Comparison of ENCODE assay signal across 8 mouse cellular contexts in the genomic region with DNA sequence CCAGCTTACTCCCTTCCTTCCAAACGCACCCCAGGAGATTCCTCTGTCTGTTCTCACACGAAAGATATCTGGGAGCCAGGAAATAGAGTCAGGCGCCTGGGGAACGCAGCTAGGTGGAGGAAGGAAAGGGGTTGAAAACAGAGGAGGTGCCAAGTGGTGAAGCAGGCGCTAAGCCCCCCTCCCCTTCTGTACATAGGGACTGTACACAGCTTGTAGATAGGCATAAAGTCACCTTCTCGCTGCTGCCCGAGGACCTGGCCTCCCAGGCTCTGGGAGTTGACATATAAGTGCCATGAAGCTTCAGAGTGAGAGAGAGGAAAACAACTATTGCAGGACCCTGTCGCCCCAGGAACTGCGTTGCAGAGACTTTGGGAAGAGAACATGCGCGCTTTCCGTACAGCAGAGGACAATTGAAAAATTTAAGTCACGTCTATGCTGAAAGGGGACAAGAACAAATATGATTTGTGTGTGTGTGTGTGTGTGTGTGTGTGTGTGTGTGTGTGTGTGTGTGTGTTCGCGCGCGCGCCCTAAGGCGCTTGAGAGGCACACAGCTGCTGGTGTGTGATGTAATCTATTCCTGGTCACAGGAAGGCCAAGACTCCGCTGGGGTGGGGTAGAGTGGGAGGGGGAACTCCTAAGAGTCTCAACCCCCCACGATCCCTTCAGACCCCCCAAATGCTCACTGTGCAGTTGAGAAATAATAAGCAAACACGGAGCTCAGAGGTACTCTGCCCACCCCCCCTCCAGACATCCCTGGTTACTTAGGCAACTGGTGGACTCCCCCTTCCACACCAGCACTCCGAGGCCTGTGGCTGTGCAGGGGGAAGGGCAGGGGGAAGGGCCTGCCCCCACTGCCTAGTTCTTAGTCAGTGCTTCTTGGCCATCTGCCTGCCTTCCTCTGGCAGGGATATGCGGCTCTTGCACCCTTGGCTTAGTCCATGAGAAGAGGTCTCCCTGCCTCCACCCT. TPM values are rescaled to one million over a fixed set of nuclear protein-coding genes. Genes with fewer than 3 reads are reported as not detected.
DNase-seq lines count a peak whose midpoint lies in the region; ATAC-seq and TF ChIP-seq lines count a peak whose summit lies in the region.

No protein-coding gene starts in this region.

- no peaks in the 10 kb centered on the region for H3K9me3 ChIP-seq in forebrain, embryonic 12.5 days
- H3K9me3 ChIP-seq in lung, postnatal 0 days (ENCODE audit: low read length): no peaks in the 10 kb centered on the region

- WGBS in forebrain, embryonic 12.5 days: 47% methylated on average over 24 of the region's 24 CpGs
- 1% methylated on average over 24 of the region's 24 CpGs for WGBS in lung, postnatal 0 days

- TF ChIP-seq CTCF in lung, postnatal 0 days (IDR thresholded peaks at IDR 0.05): no peak

- peak overlapping the region; percentile 32 for H3K4me2 ChIP-seq in forebrain, embryonic 12.5 days
- peak overlapping the region; percentile 57 for H3K4me2 ChIP-seq in lung, postnatal 0 days (replicated peaks; ENCODE audit: low read depth, low read length)

- H3K4me1 ChIP-seq in forebrain, embryonic 12.5 days: peaks cover 24% of the 10 kb centered on the region
- peaks cover 8% of the 10 kb centered on the region for H3K4me1 ChIP-seq in lung, postnatal 0 days (ENCODE audit: insufficient read depth, low read depth, low read length)

- no peak overlapping the region for H3K4me3 ChIP-seq in forebrain, embryonic 12.5 days (replicated peaks)
- peak overlapping the region; percentile 29 for H3K4me3 ChIP-seq in lung, postnatal 0 days (ENCODE audit: low read depth, low read length)

- intact Hi-C loops in heart, postnatal 14 days (cut with DNase I): loop anchor here (2.0 kb wide), 1 partner anchor 41 kb away; no protein-coding TSS in a partner anchor

- no peak overlapping the region for H3K9ac ChIP-seq in forebrain, embryonic 12.5 days
- H3K9ac ChIP-seq in lung, postnatal 0 days (replicated peaks; ENCODE audit: low read depth): 0 out of 2 replicates have a peak overlapping the region, but pooled peaks have one; percentile 27

- peak; percentile 55; the same call in 1 of the 2 replicates for TF ChIP-seq EP300 in lung, postnatal 0 days (IDR thresholded peaks at IDR 0.05)

- H3K27ac ChIP-seq in forebrain, embryonic 12.5 days: peak overlapping the region; percentile 68
- peak overlapping the region; percentile 92 for H3K27ac ChIP-seq in lung, postnatal 0 days (ENCODE audit: low read length)

- DNase-seq in CD8-positive naive resting alpha-beta T cell, adult 2 months (ENCODE audit: low read depth in 2 of 2, low spot score in 2 of 2): peak; percentile 22 to 32
- peak; percentile 92 for DNase-seq in adrenal gland, postnatal 14 days
- DNase-seq in heart, postnatal 14 days: peak; percentile 90 to 91
- peak; percentile 76 to 85 for DNase-seq in kidney, postnatal 4 days
- DNase-seq in lung, postnatal 0 days (ENCODE audit: low spot score): peak; percentile 95
- DNase-seq in ovary, postnatal 10 days (ENCODE audit: low spot score): peak; percentile 63
- DNase-seq in thymus, postnatal 4 days: peak; percentile 61

- no peaks in the 10 kb centered on the region for H3K36me3 ChIP-seq in forebrain, embryonic 12.5 days (replicated peaks)
- no peaks in the 10 kb centered on the region for H3K36me3 ChIP-seq in lung, postnatal 0 days (ENCODE audit: insufficient read depth, low read length)

- no peaks in the 10 kb centered on the region for H3K27me3 ChIP-seq in forebrain, embryonic 12.5 days
- no peaks in the 10 kb centered on the region for H3K27me3 ChIP-seq in lung, postnatal 0 days (replicated peaks; ENCODE audit: insufficient read depth, low read length)

- ATAC-seq in forebrain, embryonic 12.5 days (ENCODE audit: low FRiP score): peak; percentile 65; the same call in 1 of the 2 replicates
- peak; percentile 94 for ATAC-seq in lung, postnatal 0 days

RNA-seq across cellular contexts. Expression of a gene that starts 17.5 kb away (rescaled TPM):
- not detected in 2 replicates for total RNA-seq in adrenal gland, postnatal 14 days (2021)
- not detected in 2 replicates for polyA plus RNA-seq in forebrain, embryonic 12.5 days (2016; fragmentation: Nextera tagmentation; extraction: Ambion mirVana)
- total RNA-seq in heart, postnatal 14 days (2021): not detected
- not detected in 2 replicates for polyA plus RNA-seq in lung, postnatal 0 days (2015; fragmentation: Nextera tagmentation; extraction: Ambion mirVana)

RNA-seq across cellular contexts. Expression of a gene that starts 23.8 kb away (rescaled TPM):
- total RNA-seq in adrenal gland, postnatal 14 days (2021): 58.9 and 65.9 TPM in 2 replicates
- polyA plus RNA-seq in forebrain, embryonic 12.5 days (2016; fragmentation: Nextera tagmentation; extraction: Ambion mirVana): 77.9 and 81.8 TPM in 2 replicates
- 10 to 100 TPM; 43.8 TPM for total RNA-seq in heart, postnatal 14 days (2021)
- polyA plus RNA-seq in lung, postnatal 0 days (2015; fragmentation: Nextera tagmentation; extraction: Ambion mirVana): 36.1 and 41.3 TPM in 2 replicates

Comparison
In these comparisons a context has a peak if more than half of its experiments do, and no peak if none do; other contexts are left out.
1. DNase-seq: peak in every context shown above with its lines; median percentile 95 in lung, postnatal 0 days; 92 in adrenal gland, postnatal 14 days; 90 in heart, postnatal 14 days; 80 in kidney, postnatal 4 days; 63 in ovary, postnatal 10 days; 61 in thymus, postnatal 4 days; 27 in CD8-positive naive resting alpha-beta T cell, adult 2 months.